Mouse (Mus musculus): ENCODE measurements around the gene Adamtsl4.
A peak's percentile ranks its signal among the peaks of the same experiment; 100 is the strongest.
"Not testable (repeated sequence)": the region's sequence is repeated elsewhere in the genome, so short reads cannot be mapped to it uniquely, and the experiment has no call there.

The Adamtsl4 gene

GRCm38 (mm10) chr3:95676745-95677419, 10.8 kb downstream of the Adamtsl4 start:
- DNase-seq (ENCODE audit: low spot score), result peak; percentile 63

- DNase-seq (ENCODE audit: low spot score), result no peak
These were observed 12.2 kb downstream of the Adamtsl4 start for GRCm38 (mm10) chr3:95675301-95676092.

DNA sequence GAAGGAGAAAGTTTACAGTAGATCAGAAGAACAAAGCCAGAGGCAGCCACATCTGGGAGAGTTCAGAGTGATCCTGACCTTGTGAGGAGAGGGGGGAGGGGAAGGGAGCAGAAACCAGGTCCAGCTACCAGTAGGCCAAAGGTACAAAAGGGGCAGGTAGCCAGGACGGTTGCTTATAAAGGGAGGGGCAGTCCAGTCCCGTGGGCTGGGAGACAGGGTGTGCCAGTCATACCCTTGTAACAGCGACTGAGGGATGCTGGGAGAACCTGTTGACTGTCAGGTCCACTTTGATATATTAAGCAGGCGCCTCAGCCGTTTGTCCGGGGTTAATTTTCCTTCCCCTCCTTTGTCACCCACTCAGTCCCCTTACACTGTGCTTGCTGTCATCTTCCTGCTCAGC, 12.9 kb downstream of the Adamtsl4 start:
- no peak for DNase-seq (ENCODE audit: low spot score)

GRCm38 (mm10) chr3:95674236-95674635, 13.5 kb downstream of the Adamtsl4 start:
- DNase-seq (ENCODE audit: low spot score), result no peak

- no peak for DNase-seq (ENCODE audit: low spot score)
These were observed 14.0 kb downstream of the Adamtsl4 start for GRCm38 (mm10) chr3:95673707-95674211.

- no peak for DNase-seq (ENCODE audit: low spot score)
These were observed 14.6 kb downstream of the Adamtsl4 start for GRCm38 (mm10) chr3:95672861-95673706.

GRCm38 (mm10) chr3:95672461-95672860, 15.3 kb downstream of the Adamtsl4 start:
- no peak for DNase-seq (ENCODE audit: low spot score)

- no peak for DNase-seq (ENCODE audit: low spot score)
These were observed 16.5 kb downstream of the Adamtsl4 start for GRCm38 (mm10) chr3:95671201-95671600.

- DNase-seq (ENCODE audit: low spot score), result not testable (repeated sequence)
These were observed 17.3 kb downstream of the Adamtsl4 start for GRCm38 (mm10) chr3:95670419-95670818.

- DNase-seq (ENCODE audit: low spot score), result no peak
These were observed 18.4 kb downstream of the Adamtsl4 start for GRCm38 (mm10) chr3:95669309-95669665.

GRCm38 (mm10) chr3:95668589-95669308, 19.0 kb downstream of the Adamtsl4 start:
- DNase-seq (ENCODE audit: low spot score), result no peak

GRCm38 (mm10) chr3:95668026-95668425, 19.7 kb downstream of the Adamtsl4 start:
- DNase-seq (ENCODE audit: low spot score), result no peak

GRCm38 (mm10) chr3:95667521-95667920, 20.2 kb downstream of the Adamtsl4 start:
- no peak for DNase-seq (ENCODE audit: low spot score)

- DNase-seq (ENCODE audit: low spot score), result no peak
These were observed 21.4 kb downstream of the Adamtsl4 start for GRCm38 (mm10) chr3:95666124-95666844.

GRCm38 (mm10) chr3:95664940-95665352, 22.8 kb downstream of the Adamtsl4 start:
- no peak for DNase-seq (ENCODE audit: low spot score)

GRCm38 (mm10) chr3:95663969-95664608, 23.6 kb downstream of the Adamtsl4 start:
- DNase-seq (ENCODE audit: low spot score), result no peak

GRCm38 (mm10) chr3:95663486-95663885, 24.2 kb downstream of the Adamtsl4 start:
- DNase-seq (ENCODE audit: low spot score), result no peak

DNA sequence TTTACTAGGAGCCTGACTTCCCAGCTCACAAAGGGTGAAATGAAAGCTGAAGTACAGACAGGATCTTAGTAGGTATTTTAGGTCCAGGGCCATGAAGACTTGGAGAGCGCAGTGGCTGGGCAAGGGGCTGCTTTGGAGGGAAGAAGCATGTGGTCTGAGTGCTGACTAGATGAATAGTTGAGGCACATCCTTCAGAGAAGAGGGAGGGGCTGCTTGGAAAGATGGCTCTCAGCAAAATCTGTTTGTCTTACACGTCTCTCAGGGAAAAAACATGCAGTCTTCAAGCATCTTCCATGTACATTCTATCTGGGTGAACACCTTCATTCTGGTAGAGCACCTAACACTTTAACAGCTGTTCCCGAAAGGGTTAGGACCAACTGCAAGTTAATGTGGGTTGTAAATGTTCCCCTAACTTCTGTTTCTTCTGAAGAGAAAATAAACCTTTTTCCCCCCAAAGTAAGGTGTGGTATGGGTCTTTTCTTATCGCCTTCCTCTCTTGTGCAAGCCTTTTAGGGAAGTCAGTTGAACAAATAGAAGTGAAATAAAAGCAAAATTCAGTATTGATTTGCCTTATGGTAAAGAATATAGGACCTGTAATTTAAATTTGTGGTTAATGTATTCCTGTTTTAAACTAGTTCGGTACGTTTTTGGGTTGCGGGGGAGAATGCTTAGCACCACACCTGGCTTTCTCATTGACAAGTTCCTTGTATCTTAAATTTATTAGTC, 24.8 kb downstream of the Adamtsl4 start:
- no peak for DNase-seq (ENCODE audit: low spot score)

DNA sequence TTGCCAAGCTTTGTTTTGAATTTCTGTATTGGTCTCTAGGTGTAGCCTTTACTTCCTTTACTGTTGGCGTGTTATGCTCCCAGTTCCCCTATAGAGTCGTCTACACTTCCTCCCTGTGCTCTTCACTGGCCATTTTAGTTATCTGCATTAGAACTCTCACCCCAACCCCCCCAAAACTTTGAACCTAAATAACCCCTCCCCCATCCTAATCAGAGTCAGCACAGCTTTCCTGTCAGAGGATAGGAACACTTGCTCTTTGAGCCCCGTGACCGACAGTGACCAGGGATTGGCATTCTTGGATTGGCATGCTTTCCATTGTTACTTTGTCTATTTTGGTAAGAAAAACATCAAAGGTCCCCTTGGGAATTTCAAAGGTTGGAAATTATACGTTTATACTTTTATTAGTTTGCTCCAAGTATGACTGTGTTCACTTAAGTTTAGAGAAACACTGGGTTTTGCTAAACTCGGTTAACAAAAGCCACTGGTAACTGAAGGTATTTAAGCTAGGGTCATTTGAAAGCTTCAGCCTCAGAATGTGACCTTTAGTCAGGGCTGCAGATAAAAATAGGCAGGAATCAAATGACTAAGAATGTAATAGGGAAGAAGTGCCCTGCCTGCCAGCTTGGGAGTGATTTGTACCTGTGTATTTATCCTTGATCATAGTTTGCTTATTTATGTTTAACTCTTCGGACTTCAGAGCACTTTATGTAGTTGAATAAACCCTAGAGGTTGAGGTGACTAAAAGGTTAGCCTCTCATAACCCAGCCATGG, 25.6 kb downstream of the Adamtsl4 start:
- no peak for DNase-seq (ENCODE audit: low spot score)

All from urinary bladder, postnatal 10 days (tissue).